Mouse (Mus musculus) hindbrain, postnatal 0 days (tissue): Measurements from ENCODE around the gene Ap3b1. TPM values are rescaled to one million over a fixed set of nuclear protein-coding genes. Genes with fewer than 3 reads are reported as not detected.
"Not testable (repeated sequence)": the region's sequence is repeated elsewhere in the genome, so short reads cannot be mapped to it uniquely, and the experiment has no call there.

ENCODE experiments used
- ATAC-seq: fragments of 200-750 bp; cut with Nextera tagmentation; 2 replicates; pipeline ENCODE4 v1.8.0; 2017; ENCODE audit warnings: mild to moderate bottlenecking, moderate TSS enrichment, moderate library complexity
- DNase-seq: peaks from one replicate; pipeline ENCODE4 v3.0.0-alpha.2; 2015; ENCODE audit warnings: low spot score
- H3K27ac ChIP-seq: fragments of 300-500 bp; sonication (generic); 2 replicates; pipeline ENCODE4 v1.5.1; 2014; ENCODE audit warnings: mild to moderate bottlenecking
- H3K27me3 ChIP-seq: fragments of 300-500 bp; sonication (generic); 2 replicates; pipeline ENCODE4 v1.6.1; 2014; ENCODE audit warnings: low read length, mixed read lengths; ENCODE audit not compliant: insufficient read depth
- H3K36me3 ChIP-seq: fragments of 300-500 bp; sonication (generic); 2 replicates; pipeline ENCODE4 v1.6.1; 2014; ENCODE audit warnings: low read length, mixed read lengths; ENCODE audit not compliant: insufficient read depth
- H3K4me1 ChIP-seq: fragments of 300-500 bp; sonication (generic); 2 replicates; pipeline ENCODE4 v1.6.1; 2014; ENCODE audit warnings: antibody characterized with exemption, low read length, mixed read lengths; ENCODE audit not compliant: insufficient read depth
- H3K4me2 ChIP-seq: fragments of 300-500 bp; sonication (generic); 2 replicates; pipeline ENCODE4 v1.6.1; 2014; ENCODE audit warnings: low read depth, mild to moderate bottlenecking, low read length, moderate library complexity, mixed read lengths
- H3K4me3 ChIP-seq: fragments of 300-500 bp; sonication (generic); 2 replicates; pipeline ENCODE4 v1.5.1; 2014; ENCODE audit warnings: low read length
- H3K9ac ChIP-seq: fragments of 300-500 bp; sonication (generic); replicated peaks from 2 replicates; pipeline ENCODE4 v1.6.1; 2014; ENCODE audit warnings: mild to moderate bottlenecking, low read length, moderate library complexity, mixed read lengths
- H3K9me3 ChIP-seq: fragments of 300-500 bp; sonication (generic); 2 replicates; pipeline ENCODE4 v1.6.1; 2016; ENCODE audit warnings: low read length, mixed read lengths
- CTCF ChIP-seq: IDR thresholded peaks from 2 replicates; pipeline ENCODE4 v1.5.1; 2016; ENCODE audit warnings: antibody characterized with exemption, control low read depth, low read depth
- WGBS: fragments of 180-500 bp; shearing (Covaris S2); extraction: QIAGEN DNeasy Blood & Tissue Kit; methylation state at CpG from one replicate; pipeline ENCODE4 v1.1.7; 2014; 5-methylcytosine and 5-hydroxymethylcytosine counted together
- polyA plus RNA-seq: library from polyadenylated mRNA; unstranded; fragments of >200 nt; fragmentation: Nextera tagmentation; extraction: Ambion mirVana; gene quantifications from 2 replicates; pipeline ENCODE4 v1.2.1, GENCODE M21; 2015
- total RNA-seq: library from RNA; depleted of rRNA; stranded (reverse); fragments of >200 nt; gene quantifications from 2 replicates; pipeline ENCODE4 v1.2.3, GENCODE M21; 2014

Gene Ap3b1
- total and polyA plus RNA-seq, 2 experiments from 2014 or later: 16.9 to 23.4 TPM

DNA sequence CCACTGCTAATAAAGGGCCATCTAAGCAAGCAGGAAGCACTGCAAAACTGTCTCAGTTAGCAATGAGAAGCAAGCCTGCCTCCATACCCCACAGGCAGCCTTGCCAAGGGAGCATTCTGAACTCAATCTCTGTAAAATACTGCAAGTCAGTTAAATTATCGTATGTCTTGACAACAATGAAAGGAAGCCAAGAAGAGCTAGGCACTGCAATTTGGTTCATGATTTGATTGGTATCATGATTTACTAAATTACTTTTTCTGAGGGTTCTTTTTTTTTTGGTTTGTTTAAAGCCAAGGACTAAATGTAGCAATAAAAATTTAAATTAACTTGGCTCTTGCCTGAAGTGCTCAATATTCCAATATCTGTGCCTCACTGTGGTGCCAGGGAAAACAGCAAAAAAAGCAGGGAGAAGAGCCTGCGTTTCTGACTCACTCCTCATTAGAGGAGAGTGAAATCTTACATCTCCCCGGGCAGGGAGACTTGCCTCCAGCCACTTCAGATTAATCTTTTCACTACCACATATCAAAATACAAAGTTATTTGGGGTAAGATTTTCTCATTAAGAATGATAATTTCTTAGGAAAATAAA, 28.3 kb upstream of the Ap3b1 start:
- Histone ChIP-seq H3K36me3 (no peaks in the 10 kb centered on the region), H3K4me3 (no peak overlapping the region), H3K4me2 (no peak overlapping the region), H3K27me3 (no peaks in the 10 kb centered on the region), H3K4me1 (no peaks in the 10 kb centered on the region), H3K27ac (no peak overlapping the region), H3K9me3 (no peaks in the 10 kb centered on the region), H3K9ac (no peak overlapping the region)
- ATAC-seq (no peak), DNase-seq (no peak)
- WGBS: 49% methylated on average over 3 of the region's 3 CpGs
- no peak for TF ChIP-seq CTCF

DNA sequence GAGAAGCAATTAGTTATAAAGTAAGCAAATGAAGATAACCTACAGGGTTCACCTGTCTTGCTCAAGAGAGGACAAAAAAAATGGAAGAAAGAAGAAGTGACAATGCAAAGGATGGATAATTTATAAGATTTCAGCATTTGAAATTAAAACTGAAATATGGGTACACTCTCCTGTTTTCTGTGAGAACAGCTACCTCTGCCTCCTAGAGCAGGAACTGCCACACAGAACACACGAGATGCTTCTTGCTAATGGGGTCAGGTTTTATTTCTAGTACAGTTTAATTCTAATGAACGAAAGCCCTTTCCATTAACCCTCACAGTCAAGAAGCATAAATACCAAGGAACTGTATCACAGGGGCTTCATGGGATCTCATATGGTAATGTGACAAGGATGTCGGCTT, 20.4 kb upstream of the Ap3b1 start:
- Histone ChIP-seq H3K36me3 (no peaks in the 10 kb centered on the region), H3K4me3 (no peak overlapping the region), H3K27ac (no peak overlapping the region), H3K4me1 (no peaks in the 10 kb centered on the region), H3K9ac (no peak overlapping the region), H3K4me2 (no peak overlapping the region), H3K9me3 (no peaks in the 10 kb centered on the region), H3K27me3 (no peaks in the 10 kb centered on the region)
- WGBS: 78% methylated on average over 3 of the region's 3 CpGs
- ATAC-seq (no peak), DNase-seq (no peak)
- TF ChIP-seq CTCF: peak; percentile 51

DNA sequence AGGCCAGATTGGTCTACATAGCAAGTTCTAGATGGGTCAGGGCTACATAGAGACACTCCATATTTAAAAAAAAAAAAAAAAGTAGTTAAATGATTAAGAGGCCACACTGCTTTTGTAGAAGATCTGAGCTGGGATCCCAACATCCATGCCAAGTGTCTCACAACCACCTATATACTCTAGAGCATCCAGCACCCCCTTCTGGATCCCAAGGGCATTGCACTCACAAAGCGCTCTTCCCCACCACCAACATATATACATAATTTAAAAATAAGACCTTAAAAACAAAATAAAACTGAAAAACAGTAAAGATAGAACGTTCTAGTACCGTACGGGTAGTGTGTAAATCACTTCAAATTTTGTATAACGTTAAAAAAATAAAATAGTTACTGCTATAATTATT, 15.6 kb upstream of the Ap3b1 start:
- H3K27me3 ChIP-seq: no peaks in the 10 kb centered on the region
- WGBS: 95% methylated on average over 5 of the region's 5 CpGs
- DNase-seq (no peak), ATAC-seq (no peak)
- H3K9me3 ChIP-seq: no peaks in the 10 kb centered on the region
- H3K4me1 ChIP-seq: no peaks in the 10 kb centered on the region
- H3K9ac ChIP-seq: no peak overlapping the region
- no peak overlapping the region for H3K27ac ChIP-seq
- no peak overlapping the region for H3K4me3 ChIP-seq
- H3K36me3 ChIP-seq: no peaks in the 10 kb centered on the region
- no peak for TF ChIP-seq CTCF
- no peak overlapping the region for H3K4me2 ChIP-seq

GRCm38 (mm10) chr13:94344600-94344999, 14.2 kb upstream of the Ap3b1 start:
- ATAC-seq, H3K27me3 ChIP-seq, H3K4me3 ChIP-seq, H3K9ac ChIP-seq, H3K9me3 ChIP-seq, DNase-seq, H3K27ac ChIP-seq, H3K4me2 ChIP-seq, H3K4me1 ChIP-seq, H3K36me3 ChIP-seq: not testable (repeated sequence)
- WGBS: 95% methylated on average over 14 of the region's 14 CpGs

- H3K9me3 ChIP-seq: no peaks in the 10 kb centered on the region
- H3K27me3 ChIP-seq: no peaks in the 10 kb centered on the region
- DNase-seq: no peak
- H3K4me2 ChIP-seq: no peak overlapping the region
- no peak for TF ChIP-seq CTCF
- peaks cover 9% of the 10 kb centered on the region; the same call in 1 of the 2 replicates for H3K4me1 ChIP-seq
- H3K27ac ChIP-seq: no peak overlapping the region
- H3K4me3 ChIP-seq: no peak overlapping the region
- no peak for ATAC-seq
- no peaks in the 10 kb centered on the region for H3K36me3 ChIP-seq
- 87% methylated on average over 3 of the region's 3 CpGs for WGBS
- no peak overlapping the region for H3K9ac ChIP-seq
Observed at GRCm38 (mm10) chr13:94354584-94354983, 4.2 kb upstream of the Ap3b1 start.

DNA sequence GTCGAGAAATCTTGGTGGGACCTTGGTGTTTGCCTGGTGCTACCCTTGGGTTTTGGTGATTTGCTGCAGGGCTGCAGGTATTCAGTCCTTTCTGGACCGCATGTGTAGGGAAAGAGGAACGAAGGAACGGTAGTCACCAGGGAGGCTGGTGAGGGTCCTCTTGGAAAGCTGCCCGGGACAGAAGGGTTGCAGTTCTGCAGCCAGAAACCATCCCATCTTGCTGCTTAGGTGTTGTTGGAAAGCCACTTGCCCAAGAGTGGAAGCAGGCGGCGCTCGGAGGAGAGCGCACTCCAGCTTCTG, 709 bp upstream of the Ap3b1 start:
- under 1% methylated on average over 9 of the region's 9 CpGs for whole genome bisulfite sequencing
- DNase-seq: no peak
- ATAC-seq: peak; percentile 13

GRCm38 (mm10) chr13:94359282-94359920, 641 bp downstream of the Ap3b1 start:
- peak overlapping the region; percentile 84 for H3K4me3 ChIP-seq
- DNase-seq: peak; percentile 11
- peaks cover 11% of the 10 kb centered on the region; the same call in 1 of the 2 replicates for H3K4me1 ChIP-seq
- 21% methylated on average over 20 of the region's 25 CpGs for WGBS
- no peak for TF ChIP-seq CTCF
- peak overlapping the region; percentile 85 for H3K27ac ChIP-seq
- H3K36me3 ChIP-seq: no peaks in the 10 kb centered on the region
- no peaks in the 10 kb centered on the region for H3K27me3 ChIP-seq
- no peaks in the 10 kb centered on the region for H3K9me3 ChIP-seq
- peak overlapping the region; percentile 86 for H3K4me2 ChIP-seq
- ATAC-seq: no peak
- peak overlapping the region; percentile 77 for H3K9ac ChIP-seq

More for the DNA sequence above, 709 bp upstream of the Ap3b1 start:
- no peaks in the 10 kb centered on the region for H3K27me3 ChIP-seq
- peak overlapping the region; percentile 84 for H3K4me3 ChIP-seq
- no peaks in the 10 kb centered on the region for H3K9me3 ChIP-seq
- H3K36me3 ChIP-seq: no peaks in the 10 kb centered on the region
- H3K4me2 ChIP-seq: peak overlapping the region; percentile 86
- H3K27ac ChIP-seq: peak overlapping the region; percentile 85
- H3K9ac ChIP-seq: peak overlapping the region; percentile 77
- TF ChIP-seq CTCF: peak; percentile 20; the same call in 1 of the 2 replicates
- H3K4me1 ChIP-seq: peaks cover 11% of the 10 kb centered on the region; the same call in 1 of the 2 replicates

DNA sequence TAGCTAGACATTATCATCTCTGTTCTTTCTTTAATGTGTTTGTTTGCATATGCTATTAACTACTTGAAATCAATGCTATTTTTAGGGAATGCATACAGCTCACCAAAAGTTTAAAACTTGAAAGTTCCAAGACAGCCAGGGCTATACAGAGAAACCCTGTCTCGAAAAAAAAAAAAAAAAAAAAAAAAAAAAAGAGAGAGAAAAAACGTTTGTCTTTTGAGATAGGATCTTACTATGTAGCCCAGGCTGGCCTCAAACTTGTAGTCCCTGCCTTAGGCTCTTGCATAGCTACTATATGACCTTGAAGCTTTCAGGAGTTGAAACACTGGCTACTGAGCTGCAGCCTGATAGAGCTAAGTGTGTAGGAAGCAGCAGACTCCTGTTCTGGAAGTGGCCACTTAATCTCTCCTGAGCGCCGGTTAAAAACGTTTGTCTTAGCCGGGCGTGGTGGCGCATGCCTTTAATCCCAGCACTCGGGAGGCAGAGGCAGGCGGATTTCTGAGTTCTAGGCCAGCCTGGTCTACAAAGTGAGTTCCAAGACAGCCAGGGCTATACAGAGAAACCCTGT, 2.3 kb downstream of the Ap3b1 start:
- not testable (repeated sequence) for H3K36me3 ChIP-seq, H3K4me2 ChIP-seq, DNase-seq, H3K9me3 ChIP-seq, H3K9ac ChIP-seq, H3K4me3 ChIP-seq, H3K27ac ChIP-seq, H3K27me3 ChIP-seq, ATAC-seq
- peaks cover 11% of the 10 kb centered on the region; the same call in 1 of the 2 replicates for H3K4me1 ChIP-seq
- WGBS: 93% methylated on average over 10 of the region's 10 CpGs
